Mouse (Mus musculus) stomach, embryonic 14.5 days (tissue): Measurements from ENCODE around the gene Cnga2. TPM values are rescaled to one million over a fixed set of nuclear protein-coding genes. Genes with fewer than 3 reads are reported as not detected.

ENCODE experiments used
- ATAC-seq: fragments of 200-750 bp; cut with Nextera tagmentation; 2 replicates; pipeline ENCODE4 v1.8.0; 2017; ENCODE audit warnings: low read depth, moderate TSS enrichment; ENCODE audit not compliant: insufficient number of reproducible peaks, insufficient read depth, low FRiP score
- H3K27ac ChIP-seq: fragments of 300-500 bp; sonication (generic); 2 replicates; pipeline ENCODE4 v1.5.1; 2014; ENCODE audit warnings: mild to moderate bottlenecking, low read length, moderate library complexity, mixed read lengths
- H3K27me3 ChIP-seq: fragments of 300-500 bp; sonication (generic); 2 replicates; pipeline ENCODE4 v1.6.1; 2014; ENCODE audit warnings: low read length, control low read depth, mixed read lengths; ENCODE audit not compliant: control insufficient read depth, insufficient read depth
- H3K36me3 ChIP-seq: fragments of 300-500 bp; sonication (generic); 2 replicates; pipeline ENCODE4 v1.6.1; 2014; ENCODE audit warnings: mild to moderate bottlenecking, control low read depth, low read length, moderate library complexity, mixed read lengths; ENCODE audit not compliant: control insufficient read depth, insufficient read depth
- H3K4me1 ChIP-seq: fragments of 300-500 bp; sonication (generic); 2 replicates; pipeline ENCODE4 v1.6.1; 2014; ENCODE audit warnings: low read length, control low read depth, mixed read lengths; ENCODE audit not compliant: control insufficient read depth, insufficient read depth
- H3K4me2 ChIP-seq: fragments of 300-500 bp; sonication (generic); replicated peaks from 2 replicates; pipeline ENCODE4 v1.6.1; 2014; ENCODE audit warnings: low read depth, low read length, control low read depth
- H3K4me3 ChIP-seq: fragments of 300-500 bp; sonication (generic); 2 replicates; pipeline ENCODE4 v1.5.1; 2014; ENCODE audit warnings: low read depth, low read length, control low read depth
- H3K9ac ChIP-seq: fragments of 300-500 bp; sonication (generic); replicated peaks from 2 replicates; pipeline ENCODE4 v1.6.1; 2014; ENCODE audit warnings: low read depth, mild to moderate bottlenecking, control low read depth, low read length, moderate library complexity, mixed read lengths
- H3K9me3 ChIP-seq: fragments of 300-500 bp; sonication (generic); 2 replicates; pipeline ENCODE4 v1.6.1; 2016; ENCODE audit warnings: low read depth, low read length, control low read depth; ENCODE audit not compliant: control insufficient read depth
- WGBS: fragments of 180-500 bp; shearing (Covaris S2); extraction: QIAGEN DNeasy Blood & Tissue Kit; methylation state at CpG from one replicate; pipeline ENCODE4 v1.1.7; 2014; 5-methylcytosine and 5-hydroxymethylcytosine counted together
- polyA plus RNA-seq: library from polyadenylated mRNA; unstranded; fragments of >200 nt; fragmentation: Nextera tagmentation; extraction: Ambion mirVana; gene quantifications from 2 replicates; pipeline ENCODE4 v1.2.1, GENCODE M21; 2014

The Cnga2 gene
- 0.15 and 0.26 TPM in 2 replicates for polyA plus RNA-seq

- Histone ChIP-seq H3K9me3 (no peaks in the 10 kb centered on the region), H3K36me3 (no peaks in the 10 kb centered on the region), H3K27me3 (no peaks in the 10 kb centered on the region), H3K4me3 (no peak within 1 kb of the TSS), H3K9ac (no peak within 1 kb of the TSS), H3K4me2 (no peak within 1 kb of the TSS), H3K27ac (no peak within 1 kb of the TSS), H3K4me1 (no peaks in the 10 kb centered on the region)
- no peak for ATAC-seq
- 75% methylated on average over 3 of the region's 3 CpGs for WGBS
Measured at GRCm38 (mm10) chrX:71991549-71991948, at the start of gene Cnga2. TSS of gene Cnga2 (plus strand) at chrX:71991849.

- H3K4me1 ChIP-seq, result no peaks in the 10 kb centered on the region
- no peaks in the 10 kb centered on the region for H3K36me3 ChIP-seq
- H3K9me3 ChIP-seq, result no peaks in the 10 kb centered on the region
- H3K27ac ChIP-seq, result no peak overlapping the region
- H3K27me3 ChIP-seq, result no peaks in the 10 kb centered on the region
- H3K4me3 ChIP-seq, result no peak overlapping the region
- WGBS, result 13% methylated on average over 3 of the region's 3 CpGs
- no peak overlapping the region for H3K9ac ChIP-seq
- no peak for ATAC-seq
- H3K4me2 ChIP-seq, result no peak overlapping the region
Measured at GRCm38 (mm10) chrX:71946631-71947030, 45.0 kb upstream of the Cnga2 start.

- Histone ChIP-seq H3K36me3 (no peaks in the 10 kb centered on the region), H3K4me3 (no peak overlapping the region), H3K4me2 (no peak overlapping the region), H3K9me3 (no peaks in the 10 kb centered on the region), H3K27ac (no peak overlapping the region), H3K27me3 (no peaks in the 10 kb centered on the region), H3K9ac (no peak overlapping the region), H3K4me1 (no peaks in the 10 kb centered on the region)
- no peak for ATAC-seq
Measured at GRCm38 (mm10) chrX:71958366-71958765, 33.3 kb upstream of the Cnga2 start.

- H3K9me3 ChIP-seq, result no peaks in the 10 kb centered on the region
- 29% methylated on average over 65 of the region's 72 CpGs for WGBS
- ATAC-seq, result peak; percentile 93
Measured at GRCm38 (mm10) chrX:71962073-71963051, 29.3 kb upstream of the Cnga2 start, which contains the start of gene Prrg3. TSS of gene Prrg3 (plus strand) at chrX:71962624.

GRCm38 (mm10) chrX:71963275-71963912 is 28.3 kb upstream of the Cnga2 start:
- 29% methylated on average over 9 of the region's 9 CpGs for WGBS
- Histone ChIP-seq H3K27ac (no peak overlapping the region), H3K9me3 (no peaks in the 10 kb centered on the region), H3K36me3 (no peaks in the 10 kb centered on the region), H3K9ac (peak overlapping the region; percentile 38; the same call in 1 of the 2 replicates), H3K4me2 (peak overlapping the region; percentile 49), H3K4me3 (peak overlapping the region; percentile 42), H3K4me1 (no peaks in the 10 kb centered on the region), H3K27me3 (no peaks in the 10 kb centered on the region)
- ATAC-seq, result no peak

More at GRCm38 (mm10) chrX:71962073-71963051, 29.3 kb upstream of the Cnga2 start, which contains the start of gene Prrg3:
- H3K4me1 ChIP-seq, result no peaks in the 10 kb centered on the region
- no peaks in the 10 kb centered on the region for H3K27me3 ChIP-seq
- peak within 1 kb of the TSS; percentile 38; the same call in 1 of the 2 replicates for H3K9ac ChIP-seq
- peak within 1 kb of the TSS; percentile 42 for H3K4me3 ChIP-seq
- 0 out of 2 replicates have a peak within 1 kb of the TSS, but pooled peaks have one; percentile 21 for H3K27ac ChIP-seq
- H3K4me2 ChIP-seq, result peak within 1 kb of the TSS; percentile 49
- H3K36me3 ChIP-seq, result no peaks in the 10 kb centered on the region

- no peaks in the 10 kb centered on the region for H3K4me1 ChIP-seq
- no peaks in the 10 kb centered on the region for H3K27me3 ChIP-seq
- no peak overlapping the region for H3K27ac ChIP-seq
- H3K9ac ChIP-seq, result no peak overlapping the region
- ATAC-seq, result no peak
- 100% methylated on average over 1 of the region's 1 CpGs for WGBS
- H3K4me3 ChIP-seq, result no peak overlapping the region
- H3K4me2 ChIP-seq, result no peak overlapping the region
- H3K9me3 ChIP-seq, result no peaks in the 10 kb centered on the region
- H3K36me3 ChIP-seq, result no peaks in the 10 kb centered on the region
Measured at GRCm38 (mm10) chrX:71968216-71968615, 23.4 kb upstream of the Cnga2 start.

- no peak for ATAC-seq
- H3K4me3 ChIP-seq, result no peak overlapping the region
- H3K27ac ChIP-seq, result no peak overlapping the region
- H3K36me3 ChIP-seq, result no peaks in the 10 kb centered on the region
- no peaks in the 10 kb centered on the region for H3K4me1 ChIP-seq
- no peak overlapping the region for H3K9ac ChIP-seq
- H3K27me3 ChIP-seq, result no peaks in the 10 kb centered on the region
- no peaks in the 10 kb centered on the region for H3K9me3 ChIP-seq
- no peak overlapping the region for H3K4me2 ChIP-seq
- WGBS, result 77% methylated on average over 6 of the region's 6 CpGs
Measured at GRCm38 (mm10) chrX:71968816-71969215, 22.8 kb upstream of the Cnga2 start.

GRCm38 (mm10) chrX:71971325-71971724 is 20.3 kb upstream of the Cnga2 start:
- Histone ChIP-seq H3K4me1 (no peaks in the 10 kb centered on the region), H3K27ac (no peak overlapping the region), H3K27me3 (no peaks in the 10 kb centered on the region), H3K4me3 (no peak overlapping the region), H3K36me3 (no peaks in the 10 kb centered on the region), H3K4me2 (no peak overlapping the region), H3K9ac (no peak overlapping the region), H3K9me3 (no peaks in the 10 kb centered on the region)
- 65% methylated on average over 5 of the region's 5 CpGs for WGBS
- ATAC-seq, result no peak
